Mouse (Mus musculus) inflammation-experienced regulatory T-cells, adult 16 weeks (primary cell): ENCODE data around the gene Wdr78. TPM values are rescaled to one million over a fixed set of nuclear protein-coding genes. Genes with fewer than 3 reads are reported as not detected.

ENCODE experiments used
- polyA plus RNA-seq: library from polyadenylated mRNA; unstranded; fragments of 100-300 nt; shearing (Covaris generic); gene quantifications from one replicate; pipeline ENCODE4 v1.2.1, GENCODE M21; 2017

The Wdr78 gene
- polyA plus RNA-seq = 3.3 TPM

DNA sequence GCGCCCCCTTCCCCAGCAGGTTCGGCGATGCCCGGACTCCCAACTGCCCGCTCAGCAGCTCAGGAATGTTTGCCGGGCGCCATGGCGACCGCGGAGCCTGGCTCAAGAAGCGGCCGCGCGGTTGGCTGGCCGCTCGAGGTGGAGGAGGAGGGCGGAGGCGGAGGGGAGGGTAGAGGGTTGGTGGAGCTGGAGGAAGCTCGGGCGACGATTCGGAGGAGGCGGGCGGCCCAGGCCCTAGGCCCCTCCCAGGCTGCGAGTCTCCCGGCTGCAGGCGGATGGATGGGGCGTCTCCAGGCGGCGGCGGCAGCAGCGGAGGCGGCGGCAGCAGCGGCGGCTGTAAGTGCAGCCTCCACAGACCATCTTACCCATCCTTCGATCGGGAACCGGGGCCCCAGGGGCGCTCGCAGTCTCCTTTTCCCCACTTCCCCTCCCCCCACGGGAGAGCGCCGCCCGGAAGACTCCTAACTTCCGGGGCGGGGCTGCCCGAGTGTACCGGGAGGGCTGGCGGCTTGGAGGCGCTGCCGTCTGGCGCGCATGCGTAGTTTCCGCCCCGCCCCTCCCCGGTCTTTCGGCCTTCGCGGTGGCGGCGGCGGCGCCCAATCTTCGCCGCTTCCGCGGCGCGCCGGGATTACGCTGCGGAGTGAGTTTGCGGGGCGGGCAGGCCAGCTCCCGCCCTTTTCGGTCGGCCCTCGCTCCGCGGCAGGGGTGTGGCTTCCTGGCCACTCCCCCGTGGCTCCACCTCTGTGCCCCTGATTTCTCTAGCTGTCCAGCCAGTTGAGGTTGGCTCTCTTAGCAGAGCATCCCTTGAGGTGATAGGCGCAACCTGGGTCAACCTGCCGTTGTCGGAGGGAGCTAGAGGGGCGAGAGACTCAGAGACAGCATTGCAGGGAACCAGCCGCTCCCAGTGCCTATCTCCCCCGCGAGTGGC, at the start of gene Wdr78, which contains the start of gene Mier1:
Gene Wdr78, minus strand, starts transcription at position 372 of the 928 bp plus-strand sequence.
Gene Mier1, plus strand, starts transcription at position 207 of the 928 bp plus-strand sequence.

DNA sequence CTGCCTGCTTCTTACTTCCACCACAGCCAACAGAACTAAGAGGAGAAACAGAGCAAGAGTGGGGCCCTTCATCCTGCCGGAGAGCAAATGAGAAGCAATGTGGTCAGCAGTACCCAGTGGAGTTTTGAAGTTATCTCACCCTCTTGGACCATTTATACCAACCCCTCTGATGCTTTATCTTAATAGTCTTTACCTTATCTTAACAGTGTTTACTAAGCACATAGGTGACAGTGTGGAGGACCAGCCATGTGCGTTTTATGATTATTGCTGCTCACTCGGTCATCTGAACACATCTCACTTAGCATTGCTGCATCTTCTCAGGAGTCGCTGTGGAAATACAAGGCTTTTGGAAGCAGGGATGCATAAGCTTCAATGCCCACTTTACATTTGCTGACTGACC, 87.7 kb downstream of the Wdr78 start, which contains the start of gene Insl5:
Gene Insl5, minus strand, starts transcription at position 222 of the 400 bp plus-strand sequence.

Other genes starting within 250 kb of the Wdr78 start
- gene Tctex1d1, start 135.9 kb downstream of the Wdr78 start, polyA plus RNA-seq = not detected
- not detected for gene Insl5, start 87.7 kb downstream of the Wdr78 start, polyA plus RNA-seq
- 88.5 TPM for gene Mier1, start 165 bp downstream of the Wdr78 start, polyA plus RNA-seq
- 33.6 TPM for gene Slc35d1, start 100.6 kb upstream of the Wdr78 start, polyA plus RNA-seq
- not detected for gene 4921539E11Rik, start 176.3 kb upstream of the Wdr78 start, polyA plus RNA-seq
- 36.6 TPM for gene Oma1, start 199.3 kb upstream of the Wdr78 start, polyA plus RNA-seq